Mouse (Mus musculus) frontal cortex, adult (tissue): ENCODE measurements at regions not wholly inside any gene's neighbourhood (a gene's known extent, or its start where the extent isn't known, plus 50 kb on each side); places are given as distances from the start of the nearest gene placed in this dataset.
"Not testable (repeated sequence)": the region's sequence is repeated elsewhere in the genome, so short reads cannot be mapped to it uniquely, and the experiment has no call there.

Experiments used
- ATAC-seq: cut with Nextera tagmentation; 2 replicates; pipeline ENCODE4 v1.9.2; 2017; ENCODE audit warnings: mild to moderate bottlenecking, moderate library complexity, mixed read lengths; ENCODE audit not compliant: low TSS enrichment

DNA sequence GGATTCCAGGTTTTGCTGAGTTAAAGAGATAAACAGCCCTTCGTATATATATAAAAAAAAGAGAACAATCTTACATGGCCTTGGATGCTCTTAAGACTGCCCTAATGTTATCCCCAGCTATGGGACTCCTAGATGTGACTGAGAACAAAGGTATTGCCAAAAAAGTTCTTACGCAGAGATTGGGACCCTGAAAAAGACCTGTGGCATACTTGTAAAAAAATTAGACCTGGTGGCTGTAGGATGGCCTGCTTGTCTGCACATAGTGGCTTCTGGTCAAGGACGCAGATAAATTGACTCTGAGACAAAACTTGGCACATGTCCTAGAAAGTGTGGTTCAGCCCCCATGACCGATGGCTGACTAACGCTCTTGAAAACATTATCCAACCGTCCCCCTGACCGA is 283.1 kb downstream of the Mtrr start:
- ATAC-seq, result not testable (repeated sequence)

DNA sequence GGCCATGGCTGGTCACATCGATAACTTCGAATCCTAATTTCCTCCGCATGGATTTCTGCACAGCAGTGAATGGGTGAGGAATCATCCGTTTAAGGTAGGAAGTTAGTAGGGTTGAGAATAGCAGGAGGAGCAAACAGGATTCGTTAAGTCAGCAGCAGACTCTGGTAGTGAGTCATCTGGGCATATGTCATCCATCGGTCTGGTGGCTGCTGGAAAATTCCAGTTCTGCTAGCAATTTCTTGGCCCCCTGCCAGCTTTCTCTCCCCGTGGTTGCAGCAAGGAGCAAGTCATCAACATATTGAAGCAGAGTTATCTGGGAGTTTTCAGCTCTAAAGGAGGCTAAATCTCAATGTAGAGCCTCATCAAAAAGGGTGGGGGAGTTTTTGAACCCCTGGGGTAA is 323.7 kb downstream of the Mtrr start:
- peak; percentile 65; the same call in 1 of the 2 replicates for ATAC-seq
